Mouse (Mus musculus): ENCODE data around the gene Slc7a15. TPM values are rescaled to one million over a fixed set of nuclear protein-coding genes. Genes with fewer than 3 reads are reported as not detected.

Slc7a15 gene
- total and polyA plus RNA-seq, 3 experiments: not detected

- no peak for ATAC-seq (ENCODE audit: extremely low read depth, insufficient number of reproducible peaks, low FRiP score, poor library complexity, severe bottlenecking)
Observed at GRCm38 (mm10) chr12:8511037-8511882, 87.6 kb downstream of the Slc7a15 start.

GRCm38 (mm10) chr12:8510317-8510988 is 88.4 kb downstream of the Slc7a15 start:
- H3K9me3 ChIP-seq (replicated peaks): no peaks in the 10 kb centered on the region
- ATAC-seq (ENCODE audit: extremely low read depth, insufficient number of reproducible peaks, low FRiP score, poor library complexity, severe bottlenecking) (no peak; the same call in 1 of the 2 replicates), DNase-seq (ENCODE audit: low spot score) (no peak)
- TF ChIP-seq GATA1 (IDR thresholded peaks at IDR 0.05; ENCODE audit: borderline replicate concordance, low read length) (no peak), TAL1 (conservative IDR thresholded peaks at IDR 0.05; ENCODE audit: low read depth, low read length) (no peak), CTCF (IDR thresholded peaks at IDR 0.05; ENCODE audit: low read depth, low read length) (no peak), GATA2 (IDR thresholded peaks at IDR 0.05; ENCODE audit: borderline replicate concordance, low read depth, low read length) (no peak), POLR2AphosphoS5 (IDR thresholded peaks at IDR 0.05; ENCODE audit: insufficient replicate concordance, low read depth, low read length) (no peak)
- peaks cover 21% of the 10 kb centered on the region for H3K27me3 ChIP-seq (ENCODE audit: insufficient read depth, low read length)
- no peak overlapping the region for H3K4me3 ChIP-seq (ENCODE audit: low read depth, low read length)
- no peaks in the 10 kb centered on the region for H3K4me1 ChIP-seq (ENCODE audit: insufficient read depth, low read depth, low read length)
- H3K36me3 ChIP-seq (replicated peaks): no peaks in the 10 kb centered on the region

More at GRCm38 (mm10) chr12:8511037-8511882, 87.6 kb downstream of the Slc7a15 start:
- Histone ChIP-seq H3K4me3 (ENCODE audit: low read depth, low read length) (no peak overlapping the region), H3K27me3 (ENCODE audit: insufficient read depth, low read length) (peaks cover 21% of the 10 kb centered on the region), H3K36me3 (replicated peaks) (no peaks in the 10 kb centered on the region), H3K9me3 (replicated peaks) (no peaks in the 10 kb centered on the region), H3K4me1 (ENCODE audit: insufficient read depth, low read depth, low read length) (no peaks in the 10 kb centered on the region)
- TF ChIP-seq POLR2AphosphoS5 (IDR thresholded peaks at IDR 0.05; ENCODE audit: insufficient replicate concordance, low read depth, low read length): no peak
- TF ChIP-seq TAL1 (conservative IDR thresholded peaks at IDR 0.05; ENCODE audit: low read depth, low read length): no peak
- TF ChIP-seq CTCF (IDR thresholded peaks at IDR 0.05; ENCODE audit: low read depth, low read length): no peak
- TF ChIP-seq GATA1 (IDR thresholded peaks at IDR 0.05; ENCODE audit: borderline replicate concordance, low read length): no peak
- no peak for DNase-seq (ENCODE audit: low spot score)

- peaks cover 21% of the 10 kb centered on the region for H3K27me3 ChIP-seq (ENCODE audit: insufficient read depth, low read length)
- no peak overlapping the region for H3K4me3 ChIP-seq (ENCODE audit: low read depth, low read length)
- TF ChIP-seq CTCF (IDR thresholded peaks at IDR 0.05; ENCODE audit: low read depth, low read length) (no peak), GATA2 (IDR thresholded peaks at IDR 0.05; ENCODE audit: borderline replicate concordance, low read depth, low read length) (no peak), GATA1 (IDR thresholded peaks at IDR 0.05; ENCODE audit: borderline replicate concordance, low read length) (no peak), TAL1 (conservative IDR thresholded peaks at IDR 0.05; ENCODE audit: low read depth, low read length) (no peak), POLR2AphosphoS5 (IDR thresholded peaks at IDR 0.05; ENCODE audit: insufficient replicate concordance, low read depth, low read length) (no peak)
- no peak for DNase-seq (ENCODE audit: low spot score)
- H3K4me1 ChIP-seq (ENCODE audit: insufficient read depth, low read depth, low read length): no peaks in the 10 kb centered on the region
- no peaks in the 10 kb centered on the region for H3K36me3 ChIP-seq (replicated peaks)
- ATAC-seq (ENCODE audit: extremely low read depth, insufficient number of reproducible peaks, low FRiP score, poor library complexity, severe bottlenecking): no peak
- H3K9me3 ChIP-seq (replicated peaks): no peaks in the 10 kb centered on the region
Observed at GRCm38 (mm10) chr12:8509693-8510092, 89.2 kb downstream of the Slc7a15 start.

- no peak for DNase-seq (ENCODE audit: low spot score)
- Histone ChIP-seq H3K4me3 (ENCODE audit: low read depth, low read length) (no peak overlapping the region), H3K9me3 (replicated peaks) (no peaks in the 10 kb centered on the region), H3K27me3 (ENCODE audit: insufficient read depth, low read length) (peaks cover 21% of the 10 kb centered on the region), H3K4me1 (ENCODE audit: insufficient read depth, low read depth, low read length) (no peaks in the 10 kb centered on the region), H3K36me3 (replicated peaks) (no peaks in the 10 kb centered on the region)
- TF ChIP-seq POLR2AphosphoS5 (IDR thresholded peaks at IDR 0.05; ENCODE audit: insufficient replicate concordance, low read depth, low read length) (no peak), CTCF (IDR thresholded peaks at IDR 0.05; ENCODE audit: low read depth, low read length) (no peak), GATA2 (IDR thresholded peaks at IDR 0.05; ENCODE audit: borderline replicate concordance, low read depth, low read length) (no peak), GATA1 (IDR thresholded peaks at IDR 0.05; ENCODE audit: borderline replicate concordance, low read length) (no peak), TAL1 (conservative IDR thresholded peaks at IDR 0.05; ENCODE audit: low read depth, low read length) (no peak)
- ATAC-seq (ENCODE audit: extremely low read depth, insufficient number of reproducible peaks, low FRiP score, poor library complexity, severe bottlenecking): no peak
Observed at GRCm38 (mm10) chr12:8506954-8507707, 91.7 kb downstream of the Slc7a15 start.

GRCm38 (mm10) chr12:8504131-8504530 is 94.7 kb downstream of the Slc7a15 start:
- Histone ChIP-seq H3K4me3 (ENCODE audit: low read depth, low read length) (no peak overlapping the region), H3K27me3 (ENCODE audit: insufficient read depth, low read length) (peaks cover 18% of the 10 kb centered on the region), H3K9me3 (replicated peaks) (peaks cover 10% of the 10 kb centered on the region), H3K4me1 (ENCODE audit: insufficient read depth, low read depth, low read length) (peaks cover 13% of the 10 kb centered on the region), H3K36me3 (replicated peaks) (no peaks in the 10 kb centered on the region)
- no peak for ATAC-seq (ENCODE audit: extremely low read depth, insufficient number of reproducible peaks, low FRiP score, poor library complexity, severe bottlenecking)
- DNase-seq (ENCODE audit: low spot score): no peak
- no peak for TF ChIP-seq CTCF (IDR thresholded peaks at IDR 0.05; ENCODE audit: low read depth, low read length)
- TF ChIP-seq GATA2 (IDR thresholded peaks at IDR 0.05; ENCODE audit: borderline replicate concordance, low read depth, low read length): no peak
- TF ChIP-seq POLR2AphosphoS5 (IDR thresholded peaks at IDR 0.05; ENCODE audit: insufficient replicate concordance, low read depth, low read length): no peak
- no peak for TF ChIP-seq TAL1 (conservative IDR thresholded peaks at IDR 0.05; ENCODE audit: low read depth, low read length)
- no peak for TF ChIP-seq GATA1 (IDR thresholded peaks at IDR 0.05; ENCODE audit: borderline replicate concordance, low read length)

All from G1E (cell line).